Mouse (Mus musculus): ENCODE results near the gene Gstp2. TPM values are rescaled to one million over a fixed set of nuclear protein-coding genes. Genes with fewer than 3 reads are reported as not detected.

Gene Gstp2
- total and polyA plus RNA-seq, 2 experiments from 2014 or later = 9.7 to 17.0 TPM

- H3K36me3 ChIP-seq (replicated peaks; ENCODE audit: control insufficient read depth, insufficient read depth, low read length) = no peaks in the 10 kb centered on the region
- H3K27ac ChIP-seq (ENCODE audit: low read depth) = no peak overlapping the region
- TF ChIP-seq CTCF (IDR thresholded peaks at IDR 0.05; ENCODE audit: low read depth) (no peak), EP300 (IDR thresholded peaks at IDR 0.05; ENCODE audit: low read depth) (no peak)
- no peak overlapping the region for H3K4me2 ChIP-seq (ENCODE audit: low read depth, low read length)
- WGBS = 61% methylated on average over 1 of the region's 1 CpGs
- no peak overlapping the region for H3K4me3 ChIP-seq (ENCODE audit: low read depth, low read length)
- no peaks in the 10 kb centered on the region for H3K27me3 ChIP-seq (ENCODE audit: control insufficient read depth, insufficient read depth, low read length)
- no peaks in the 10 kb centered on the region for H3K4me1 ChIP-seq (ENCODE audit: control insufficient read depth, insufficient read depth)
- no peaks in the 10 kb centered on the region for H3K9me3 ChIP-seq (replicated peaks; ENCODE audit: control insufficient read depth, low read length)
- H3K9ac ChIP-seq (replicated peaks; ENCODE audit: low read depth, low read length) = no peak overlapping the region
- no peak for DNase-seq (ENCODE audit: low spot score)
- ATAC-seq (ENCODE audit: insufficient read depth, low read depth) = no peak
These were observed 33.8 kb upstream of the Gstp2 start for GRCm38 (mm10) chr19:4079594-4079993.

GRCm38 (mm10) chr19:4075531-4075930 lies 29.7 kb upstream of the Gstp2 start:
- 87% methylated on average over 1 of the region's 1 CpGs for WGBS
- no peak for TF ChIP-seq EP300 (IDR thresholded peaks at IDR 0.05; ENCODE audit: low read depth)
- no peak for TF ChIP-seq CTCF (IDR thresholded peaks at IDR 0.05; ENCODE audit: low read depth)
- H3K4me2 ChIP-seq (ENCODE audit: low read depth, low read length) = no peak overlapping the region
- no peak overlapping the region for H3K9ac ChIP-seq (replicated peaks; ENCODE audit: low read depth, low read length)
- no peak for ATAC-seq (ENCODE audit: insufficient read depth, low read depth)
- no peaks in the 10 kb centered on the region for H3K9me3 ChIP-seq (replicated peaks; ENCODE audit: control insufficient read depth, low read length)
- H3K36me3 ChIP-seq (replicated peaks; ENCODE audit: control insufficient read depth, insufficient read depth, low read length) = no peaks in the 10 kb centered on the region
- DNase-seq (ENCODE audit: low spot score) = no peak
- H3K4me3 ChIP-seq (ENCODE audit: low read depth, low read length) = no peak overlapping the region
- no peak overlapping the region for H3K27ac ChIP-seq (ENCODE audit: low read depth)
- H3K27me3 ChIP-seq (ENCODE audit: control insufficient read depth, insufficient read depth, low read length) = no peaks in the 10 kb centered on the region
- H3K4me1 ChIP-seq (ENCODE audit: control insufficient read depth, insufficient read depth) = no peaks in the 10 kb centered on the region

- no peak overlapping the region for H3K4me2 ChIP-seq (ENCODE audit: low read depth, low read length)
- DNase-seq (ENCODE audit: low spot score) (no peak), ATAC-seq (ENCODE audit: insufficient read depth, low read depth) (no peak)
- H3K27ac ChIP-seq (ENCODE audit: low read depth) = no peak overlapping the region
- H3K36me3 ChIP-seq (replicated peaks; ENCODE audit: control insufficient read depth, insufficient read depth, low read length) = no peaks in the 10 kb centered on the region
- TF ChIP-seq EP300 (IDR thresholded peaks at IDR 0.05; ENCODE audit: low read depth) = no peak
- TF ChIP-seq CTCF (IDR thresholded peaks at IDR 0.05; ENCODE audit: low read depth) = no peak
- H3K9me3 ChIP-seq (replicated peaks; ENCODE audit: control insufficient read depth, low read length) = no peaks in the 10 kb centered on the region
- no peaks in the 10 kb centered on the region for H3K27me3 ChIP-seq (ENCODE audit: control insufficient read depth, insufficient read depth, low read length)
- H3K9ac ChIP-seq (replicated peaks; ENCODE audit: low read depth, low read length) = no peak overlapping the region
- no peak overlapping the region for H3K4me3 ChIP-seq (ENCODE audit: low read depth, low read length)
- no peaks in the 10 kb centered on the region for H3K4me1 ChIP-seq (ENCODE audit: control insufficient read depth, insufficient read depth)
- WGBS = 85% methylated on average over 6 of the region's 6 CpGs
These were observed 27.0 kb upstream of the Gstp2 start for GRCm38 (mm10) chr19:4072706-4073424.

- Histone ChIP-seq H3K27ac (ENCODE audit: low read depth) (no peak overlapping the region), H3K4me2 (ENCODE audit: low read depth, low read length) (no peak overlapping the region), H3K4me1 (ENCODE audit: control insufficient read depth, insufficient read depth) (no peaks in the 10 kb centered on the region), H3K9ac (replicated peaks; ENCODE audit: low read depth, low read length) (no peak overlapping the region), H3K27me3 (ENCODE audit: control insufficient read depth, insufficient read depth, low read length) (no peaks in the 10 kb centered on the region), H3K36me3 (replicated peaks; ENCODE audit: control insufficient read depth, insufficient read depth, low read length) (no peaks in the 10 kb centered on the region), H3K4me3 (ENCODE audit: low read depth, low read length) (no peak overlapping the region), H3K9me3 (replicated peaks; ENCODE audit: control insufficient read depth, low read length) (no peaks in the 10 kb centered on the region)
- WGBS = 82% methylated on average over 6 of the region's 6 CpGs
- no peak for ATAC-seq (ENCODE audit: insufficient read depth, low read depth)
- TF ChIP-seq EP300 (IDR thresholded peaks at IDR 0.05; ENCODE audit: low read depth) (no peak), CTCF (IDR thresholded peaks at IDR 0.05; ENCODE audit: low read depth) (no peak)
- DNase-seq (ENCODE audit: low spot score) = no peak
These were observed 25.6 kb upstream of the Gstp2 start for GRCm38 (mm10) chr19:4071406-4071805.

- Histone ChIP-seq H3K36me3 (replicated peaks; ENCODE audit: control insufficient read depth, insufficient read depth, low read length) (no peaks in the 10 kb centered on the region), H3K9ac (replicated peaks; ENCODE audit: low read depth, low read length) (no peak overlapping the region), H3K27ac (ENCODE audit: low read depth) (no peak overlapping the region), H3K4me2 (ENCODE audit: low read depth, low read length) (no peak overlapping the region), H3K9me3 (replicated peaks; ENCODE audit: control insufficient read depth, low read length) (no peaks in the 10 kb centered on the region), H3K27me3 (ENCODE audit: control insufficient read depth, insufficient read depth, low read length) (no peaks in the 10 kb centered on the region), H3K4me3 (ENCODE audit: low read depth, low read length) (no peak overlapping the region), H3K4me1 (ENCODE audit: control insufficient read depth, insufficient read depth) (no peaks in the 10 kb centered on the region)
- TF ChIP-seq EP300 (IDR thresholded peaks at IDR 0.05; ENCODE audit: low read depth) (no peak), CTCF (IDR thresholded peaks at IDR 0.05; ENCODE audit: low read depth) (no peak)
- DNase-seq (ENCODE audit: low spot score) (no peak), ATAC-seq (ENCODE audit: insufficient read depth, low read depth) (no peak)
- WGBS = 68% methylated on average over 8 of the region's 8 CpGs
These were observed 24.9 kb upstream of the Gstp2 start for GRCm38 (mm10) chr19:4070756-4071155.

GRCm38 (mm10) chr19:4070311-4070710 lies 24.5 kb upstream of the Gstp2 start:
- no peak overlapping the region for H3K4me3 ChIP-seq (ENCODE audit: low read depth, low read length)
- WGBS = 78% methylated on average over 15 of the region's 15 CpGs
- TF ChIP-seq CTCF (IDR thresholded peaks at IDR 0.05; ENCODE audit: low read depth) = no peak
- no peak for TF ChIP-seq EP300 (IDR thresholded peaks at IDR 0.05; ENCODE audit: low read depth)
- no peak overlapping the region for H3K27ac ChIP-seq (ENCODE audit: low read depth)
- no peak for ATAC-seq (ENCODE audit: insufficient read depth, low read depth)
- H3K9me3 ChIP-seq (replicated peaks; ENCODE audit: control insufficient read depth, low read length) = no peaks in the 10 kb centered on the region
- H3K4me2 ChIP-seq (ENCODE audit: low read depth, low read length) = no peak overlapping the region
- no peak for DNase-seq (ENCODE audit: low spot score)
- H3K9ac ChIP-seq (replicated peaks; ENCODE audit: low read depth, low read length) = no peak overlapping the region
- H3K4me1 ChIP-seq (ENCODE audit: control insufficient read depth, insufficient read depth) = no peaks in the 10 kb centered on the region
- no peaks in the 10 kb centered on the region for H3K27me3 ChIP-seq (ENCODE audit: control insufficient read depth, insufficient read depth, low read length)
- no peaks in the 10 kb centered on the region for H3K36me3 ChIP-seq (replicated peaks; ENCODE audit: control insufficient read depth, insufficient read depth, low read length)
